Mouse (Mus musculus) spleen, adult 2 months (tissue): ENCODE data around the gene Gpr107.

ENCODE experiments used
- CTCF ChIP-seq: fragments of 200-500 bp; IDR thresholded peaks from 2 replicates; pipeline ENCODE4 v1.5.1; 2011; ENCODE audit warnings: mild to moderate bottlenecking, inconsistent platforms; ENCODE audit not compliant: insufficient read depth, insufficient read length, insufficient replicate concordance; ENCODE audit errors: extremely low read depth
- POLR2A ChIP-seq: fragments of 200-500 bp; IDR thresholded peaks from 2 replicates; pipeline ENCODE4 v1.6.1; 2011; ENCODE audit warnings: low read depth, low read length, inconsistent platforms

- TF ChIP-seq POLR2A (no peak; the same call in 1 of the 2 replicates), CTCF (no peak)
These were observed 93.5 kb downstream of the Gpr107 start, which contains the start of gene Ncs1 for GRCm38 (mm10) chr2:31245491-31246141.
